Mouse (Mus musculus) C2C12 (cell line): ENCODE results near the gene Dhx38.

Experiments
- CEBPB ChIP-seq: IDR thresholded peaks from one replicate; pipeline ENCODE4 v1.6.1; 2011; ENCODE audit warnings: low read depth, mild to moderate bottlenecking, control low read depth, moderate library complexity
- CTCF ChIP-seq: IDR thresholded peaks from one replicate; pipeline ENCODE4 v1.5.1; 2011; ENCODE audit not compliant: control insufficient read depth, insufficient read depth, insufficient read length
- FOSL1 ChIP-seq: IDR thresholded peaks from one replicate; pipeline ENCODE4 v1.8.0; 2011; ENCODE audit warnings: mild to moderate bottlenecking, low read length; ENCODE audit not compliant: poor library complexity, insufficient read depth, severe bottlenecking
- MAX ChIP-seq: IDR thresholded peaks from one replicate; pipeline ENCODE4 v1.6.1; 2011; ENCODE audit warnings: mild to moderate bottlenecking, control low read depth
- MYOD1 ChIP-seq: IDR thresholded peaks from one replicate; pipeline ENCODE4 v1.6.1; 2011; ENCODE audit warnings: low read depth; ENCODE audit not compliant: control insufficient read depth, insufficient read length
- MYOG ChIP-seq: IDR thresholded peaks from one replicate; pipeline ENCODE4 v1.6.1; 2011; ENCODE audit not compliant: control insufficient read depth, insufficient read length; ENCODE audit errors: extremely low read depth
- USF1 ChIP-seq: IDR thresholded peaks from one replicate; pipeline ENCODE4 v1.6.1; 2011; ENCODE audit warnings: low read depth, mild to moderate bottlenecking, control low read depth, moderate library complexity

DNA sequence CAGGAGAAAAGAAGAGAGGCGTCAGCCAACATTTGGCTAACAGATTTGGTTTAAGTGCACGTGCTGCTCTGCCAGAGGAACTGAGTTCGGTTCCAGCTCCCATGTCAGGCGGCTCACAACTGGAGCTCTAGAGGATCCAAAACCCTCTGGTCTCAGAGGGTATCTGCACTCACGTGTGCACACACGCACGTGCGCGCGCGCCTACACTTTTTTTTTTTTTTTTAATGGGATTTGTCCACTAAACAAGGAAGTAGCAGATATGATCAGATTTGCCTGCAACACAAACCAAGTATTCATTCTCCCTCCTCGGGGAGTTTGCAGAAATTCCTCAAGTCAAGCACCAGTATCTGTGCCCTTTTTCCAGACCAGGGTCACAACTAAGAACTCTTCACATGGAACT is 42.0 kb upstream of the Dhx38 start:
- TF ChIP-seq FOSL1 = no peak
- TF ChIP-seq CTCF = no peak
- TF ChIP-seq MYOD1 = no peak
- no peak for TF ChIP-seq MAX
- no peak for TF ChIP-seq MYOG
- TF ChIP-seq CEBPB = no peak
- no peak for TF ChIP-seq USF1
